Mouse (Mus musculus) kidney, adult 8-10 months (tissue): ENCODE measurements around the gene Mtmr12.
A peak's percentile ranks its signal among the peaks of the same experiment; 100 is the strongest.

ENCODE experiments used
- DNase-seq, 2 experiments: peaks; one replicate each; pipeline ENCODE4 v3.0.0; 2022

Mtmr12 gene

GRCm38 (mm10) chr15:12284794-12285534 lies 80.1 kb downstream of the Mtmr12 start:
- no peak for DNase-seq

GRCm38 (mm10) chr15:12285535-12285809 lies 80.6 kb downstream of the Mtmr12 start:
- DNase-seq, result no peak

- no peak for DNase-seq
Observed at GRCm38 (mm10) chr15:12290330-12290729, 85.5 kb downstream of the Mtmr12 start.

GRCm38 (mm10) chr15:12291757-12292156 lies 86.9 kb downstream of the Mtmr12 start:
- DNase-seq, result no peak

- no peak for DNase-seq
Observed at GRCm38 (mm10) chr15:12296228-12296627, 91.4 kb downstream of the Mtmr12 start.

GRCm38 (mm10) chr15:12298231-12298737 lies 93.5 kb downstream of the Mtmr12 start:
- DNase-seq, result peak in 1 of 2 experiments; percentile 31

- no peak for DNase-seq
Observed at GRCm38 (mm10) chr15:12301771-12302170, 96.9 kb downstream of the Mtmr12 start.

GRCm38 (mm10) chr15:12306188-12307071 lies 101.6 kb downstream of the Mtmr12 start:
- DNase-seq, result no peak

GRCm38 (mm10) chr15:12307114-12307513 lies 102.3 kb downstream of the Mtmr12 start:
- DNase-seq, result no peak

GRCm38 (mm10) chr15:12308539-12308938 lies 103.7 kb downstream of the Mtmr12 start:
- no peak for DNase-seq

- no peak for DNase-seq
Observed at GRCm38 (mm10) chr15:12310676-12311075, 105.8 kb downstream of the Mtmr12 start.

GRCm38 (mm10) chr15:12311465-12311864 lies 106.6 kb downstream of the Mtmr12 start:
- DNase-seq, result no peak

GRCm38 (mm10) chr15:12313255-12313654 lies 108.4 kb downstream of the Mtmr12 start:
- DNase-seq, result no peak

GRCm38 (mm10) chr15:12314584-12314983 lies 109.8 kb downstream of the Mtmr12 start:
- DNase-seq, result no peak

GRCm38 (mm10) chr15:12315996-12316395 lies 111.2 kb downstream of the Mtmr12 start:
- no peak for DNase-seq

- DNase-seq, result no peak
Observed at GRCm38 (mm10) chr15:12317290-12317689, 112.5 kb downstream of the Mtmr12 start.

- no peak for DNase-seq
Observed at GRCm38 (mm10) chr15:12318451-12318850, 113.6 kb downstream of the Mtmr12 start.

GRCm38 (mm10) chr15:12319889-12320288 lies 115.1 kb downstream of the Mtmr12 start:
- peak; percentile 28 to 31 for DNase-seq

GRCm38 (mm10) chr15:12320441-12321090 lies 115.7 kb downstream of the Mtmr12 start:
- no peak for DNase-seq

GRCm38 (mm10) chr15:12321091-12321787 lies 116.4 kb downstream of the Mtmr12 start, which contains the start of gene Golph3:
Golph3 (plus strand) TSS chr15:12321450.
- peak; percentile 93 to 96 for DNase-seq

- DNase-seq, result peak; percentile 30 to 32
Observed at GRCm38 (mm10) chr15:12321788-12322621, 117.2 kb downstream of the Mtmr12 start, which contains the start of gene 1810049J17Rik. 1810049J17Rik (minus strand) TSS chr15:12321899.
